Mouse (Mus musculus): ENCODE data around the gene Rbpj.

DNA sequence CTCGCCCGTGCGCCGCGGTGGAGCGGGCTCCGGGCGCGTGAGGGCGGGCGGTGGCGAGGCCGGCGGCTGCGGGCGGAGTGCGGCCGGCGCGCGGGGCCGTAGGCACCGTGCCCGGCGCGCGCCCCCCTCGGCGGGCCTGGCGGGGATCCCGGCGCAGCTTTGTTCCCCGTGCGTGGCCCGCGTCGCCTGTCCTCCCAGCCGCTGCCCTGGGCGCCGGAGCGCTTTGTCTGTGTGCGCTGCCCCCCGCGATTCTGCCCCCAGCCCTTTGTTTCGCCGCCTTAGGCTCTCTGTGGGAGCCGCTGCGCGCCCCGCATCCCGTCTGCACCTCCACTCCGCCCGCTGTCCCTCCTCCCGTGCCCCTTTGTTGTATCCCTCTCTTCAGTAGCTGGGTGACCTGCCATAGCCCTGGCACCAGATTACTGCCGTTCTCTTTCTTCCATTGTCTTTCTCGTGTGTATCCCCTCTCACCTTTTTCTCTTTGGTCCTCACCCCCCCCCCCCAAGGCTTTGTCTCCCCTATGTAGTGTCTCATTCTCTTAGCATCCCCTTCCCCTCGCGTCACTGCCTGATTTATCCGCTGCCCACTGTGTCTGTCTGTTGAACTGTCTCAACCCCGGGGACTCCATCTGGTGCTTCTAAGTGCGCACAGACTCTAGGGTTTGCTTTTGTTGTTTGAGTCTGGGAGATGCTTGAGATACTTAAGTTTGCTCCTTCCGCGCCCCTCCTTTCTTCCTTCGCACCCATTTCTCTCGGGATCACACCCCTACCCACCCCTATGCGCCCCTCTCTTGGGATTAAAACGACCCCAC lies 125.1 kb downstream of the Rbpj start:
- TF ChIP-seq CTCF (IDR thresholded peaks at IDR 0.05; ENCODE audit: low read depth, low read length) (no peak), POLR2A (IDR thresholded peaks at IDR 0.05; ENCODE audit: extremely low read depth, insufficient read depth, low read length) (no peak)

All from liver, adult 2 months (tissue).